Mouse (Mus musculus) stomach, embryonic 14.5 days (tissue): ENCODE measurements around the gene Srbd1. TPM values are rescaled to one million over a fixed set of nuclear protein-coding genes. Genes with fewer than 3 reads are reported as not detected.

ENCODE experiments used
- ATAC-seq: fragments of 200-750 bp; cut with Nextera tagmentation; 2 replicates; pipeline ENCODE4 v1.8.0; 2017; ENCODE audit warnings: low read depth, moderate TSS enrichment; ENCODE audit not compliant: insufficient number of reproducible peaks, insufficient read depth, low FRiP score
- H3K27ac ChIP-seq: fragments of 300-500 bp; sonication (generic); 2 replicates; pipeline ENCODE4 v1.5.1; 2014; ENCODE audit warnings: mild to moderate bottlenecking, low read length, moderate library complexity, mixed read lengths
- H3K27me3 ChIP-seq: fragments of 300-500 bp; sonication (generic); 2 replicates; pipeline ENCODE4 v1.6.1; 2014; ENCODE audit warnings: low read length, control low read depth, mixed read lengths; ENCODE audit not compliant: control insufficient read depth, insufficient read depth
- H3K36me3 ChIP-seq: fragments of 300-500 bp; sonication (generic); 2 replicates; pipeline ENCODE4 v1.6.1; 2014; ENCODE audit warnings: mild to moderate bottlenecking, control low read depth, low read length, moderate library complexity, mixed read lengths; ENCODE audit not compliant: control insufficient read depth, insufficient read depth
- H3K4me1 ChIP-seq: fragments of 300-500 bp; sonication (generic); 2 replicates; pipeline ENCODE4 v1.6.1; 2014; ENCODE audit warnings: low read length, control low read depth, mixed read lengths; ENCODE audit not compliant: control insufficient read depth, insufficient read depth
- H3K4me2 ChIP-seq: fragments of 300-500 bp; sonication (generic); replicated peaks from 2 replicates; pipeline ENCODE4 v1.6.1; 2014; ENCODE audit warnings: low read depth, low read length, control low read depth
- H3K4me3 ChIP-seq: fragments of 300-500 bp; sonication (generic); 2 replicates; pipeline ENCODE4 v1.5.1; 2014; ENCODE audit warnings: low read depth, low read length, control low read depth
- H3K9ac ChIP-seq: fragments of 300-500 bp; sonication (generic); replicated peaks from 2 replicates; pipeline ENCODE4 v1.6.1; 2014; ENCODE audit warnings: low read depth, mild to moderate bottlenecking, control low read depth, low read length, moderate library complexity, mixed read lengths
- H3K9me3 ChIP-seq: fragments of 300-500 bp; sonication (generic); 2 replicates; pipeline ENCODE4 v1.6.1; 2016; ENCODE audit warnings: low read depth, low read length, control low read depth; ENCODE audit not compliant: control insufficient read depth
- WGBS: fragments of 180-500 bp; shearing (Covaris S2); extraction: QIAGEN DNeasy Blood & Tissue Kit; methylation state at CpG from one replicate; pipeline ENCODE4 v1.1.7; 2014; 5-methylcytosine and 5-hydroxymethylcytosine counted together
- polyA plus RNA-seq: library from polyadenylated mRNA; unstranded; fragments of >200 nt; fragmentation: Nextera tagmentation; extraction: Ambion mirVana; gene quantifications from 2 replicates; pipeline ENCODE4 v1.2.1, GENCODE M21; 2014

Gene Srbd1
- polyA plus RNA-seq, 1 experiment from 2014 or later, result 10.7 TPM

DNA sequence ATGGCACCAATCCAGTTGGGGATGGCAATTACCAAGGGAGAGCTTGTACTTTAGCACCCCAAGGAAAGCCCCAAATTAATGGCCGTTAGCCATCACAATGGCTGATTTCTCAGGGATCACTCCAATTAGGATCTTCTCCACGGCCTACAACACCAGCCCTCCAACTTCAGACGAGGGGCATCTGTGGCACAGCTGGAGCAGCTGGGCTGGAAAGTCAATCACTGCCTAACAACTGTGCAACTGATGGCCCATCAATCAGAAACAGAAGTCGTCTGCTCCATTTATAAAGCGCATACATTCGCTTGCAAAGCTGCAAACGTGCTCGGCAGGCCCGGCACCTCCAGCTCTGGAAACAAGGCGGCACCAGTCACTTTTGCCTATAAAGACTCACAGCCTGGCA lies 209.7 kb downstream of the Srbd1 start:
- WGBS, result 74% methylated on average over 10 of the region's 10 CpGs
- Histone ChIP-seq H3K4me1 (peaks cover 4% of the 10 kb centered on the region; the same call in 1 of the 2 replicates), H3K27ac (no peak overlapping the region), H3K4me2 (no peak overlapping the region), H3K9me3 (no peaks in the 10 kb centered on the region), H3K36me3 (no peaks in the 10 kb centered on the region), H3K4me3 (no peak overlapping the region), H3K9ac (no peak overlapping the region), H3K27me3 (no peaks in the 10 kb centered on the region)
- ATAC-seq, result no peak

Other genes starting within 250 kb of the Srbd1 start
- gene Prkce, start 22.6 kb upstream of the Srbd1 start, polyA plus RNA-seq, result 7.3 and 8.9 TPM in 2 replicates